Mouse (Mus musculus): ENCODE results near the gene Usp19. TPM values are rescaled to one million over a fixed set of nuclear protein-coding genes. Genes with fewer than 3 reads are reported as not detected.

Gene Usp19
- polyA plus RNA-seq, 1 experiment from 2014 or later: 68.3 TPM

DNA sequence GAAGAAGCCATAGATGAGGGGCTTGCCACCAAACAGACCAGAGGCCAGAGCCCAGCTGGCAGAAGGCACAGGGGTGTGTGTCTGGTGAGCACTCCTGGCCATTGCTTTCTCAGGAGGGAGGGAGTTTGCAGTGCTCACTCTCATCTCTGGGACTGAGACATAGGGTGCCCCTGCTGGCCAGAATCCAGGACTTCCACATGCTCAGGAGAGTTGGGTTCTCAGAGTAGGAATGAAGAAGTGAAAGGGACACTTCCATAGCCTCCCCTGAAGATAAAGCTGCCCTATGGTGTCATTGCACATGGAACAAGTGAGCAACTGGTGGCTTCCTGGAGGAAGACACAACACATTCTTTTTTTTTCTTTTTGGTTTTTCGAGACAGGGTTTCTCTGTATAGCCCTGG is 15.9 kb upstream of the Usp19 start:
- no peak overlapping the region for H3K9ac ChIP-seq
- no peak overlapping the region for H3K27ac ChIP-seq (replicated peaks)
- no peaks in the 10 kb centered on the region for H3K9me3 ChIP-seq
- no peaks in the 10 kb centered on the region for H3K27me3 ChIP-seq
- H3K36me3 ChIP-seq: no peaks in the 10 kb centered on the region
- no peak overlapping the region for H3K4me3 ChIP-seq
- peaks cover 11% of the 10 kb centered on the region for H3K4me1 ChIP-seq (replicated peaks)
- WGBS: 58% methylated on average over 1 of the region's 1 CpGs
- no peak for ATAC-seq (ENCODE audit: low read depth)
- H3K4me2 ChIP-seq: no peak overlapping the region

DNA sequence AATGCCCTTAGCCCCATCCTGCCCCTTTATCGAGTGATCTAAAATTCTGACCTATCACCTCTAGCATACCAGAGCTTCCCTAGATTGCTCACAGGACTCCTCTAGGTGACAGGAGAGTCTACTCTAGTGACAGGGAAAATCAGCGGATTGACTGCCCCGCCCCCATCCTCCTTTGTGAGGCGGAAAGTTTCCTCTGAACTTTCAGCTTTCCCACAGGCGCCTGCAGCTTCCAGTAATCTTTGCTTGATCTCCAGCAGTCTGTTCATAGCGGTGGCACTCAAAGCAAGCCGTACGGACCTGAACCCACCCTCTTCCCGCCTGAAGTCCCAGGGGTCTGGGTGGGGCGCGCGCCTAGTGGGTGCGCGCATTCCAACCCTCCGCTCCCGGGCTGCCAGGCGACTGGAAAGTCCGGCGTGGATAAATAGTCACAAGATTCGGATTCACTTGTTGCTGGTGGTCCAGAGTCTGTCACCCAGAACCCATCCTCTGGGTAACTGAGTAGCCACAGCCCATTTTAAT is 11.7 kb upstream of the Usp19 start:
- ATAC-seq (ENCODE audit: low read depth): peak; percentile 74
- H3K4me1 ChIP-seq (replicated peaks): peaks cover 27% of the 10 kb centered on the region
- peaks cover 6% of the 10 kb centered on the region; the same call in 1 of the 2 replicates for H3K36me3 ChIP-seq
- WGBS: under 1% methylated on average over 20 of the region's 20 CpGs
- H3K9me3 ChIP-seq: no peaks in the 10 kb centered on the region
- H3K27ac ChIP-seq (replicated peaks): peak overlapping the region; percentile 24; the same call in 1 of the 2 replicates
- H3K27me3 ChIP-seq: no peaks in the 10 kb centered on the region
- H3K4me3 ChIP-seq: peak overlapping the region; percentile 38
- H3K9ac ChIP-seq: peak overlapping the region; percentile 58
- peak overlapping the region; percentile 57 for H3K4me2 ChIP-seq

DNA sequence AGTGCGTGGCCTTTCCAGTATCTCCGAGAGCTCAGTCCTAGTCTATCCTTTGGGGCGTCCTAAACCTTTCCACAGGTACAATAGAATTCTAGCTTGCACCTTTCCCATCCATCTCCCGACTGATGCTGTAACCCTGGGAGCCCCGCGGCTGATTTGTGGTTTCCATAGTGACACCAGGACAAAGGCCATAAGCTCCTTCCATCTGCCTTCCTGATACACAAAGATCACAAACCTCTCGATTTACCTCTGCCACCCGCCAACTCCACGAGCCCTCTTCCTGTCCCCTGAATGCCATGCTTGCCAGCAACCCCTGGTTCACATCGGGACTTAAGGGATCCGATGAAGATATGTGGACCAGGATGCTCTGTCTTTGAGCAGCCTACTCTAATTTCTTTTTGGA is 11.2 kb upstream of the Usp19 start:
- Histone ChIP-seq H3K27me3 (no peaks in the 10 kb centered on the region), H3K9ac (no peak overlapping the region), H3K4me2 (peak overlapping the region; percentile 57), H3K36me3 (peaks cover 6% of the 10 kb centered on the region; the same call in 1 of the 2 replicates), H3K4me3 (peak overlapping the region; percentile 38; the same call in 1 of the 2 replicates), H3K9me3 (no peaks in the 10 kb centered on the region), H3K27ac (replicated peaks) (0 out of 2 replicates have a peak overlapping the region, but pooled peaks have one; percentile 24), H3K4me1 (replicated peaks) (peaks cover 27% of the 10 kb centered on the region)
- WGBS: 31% methylated on average over 11 of the region's 11 CpGs
- peak; percentile 16; the same call in 1 of the 2 replicates for ATAC-seq (ENCODE audit: low read depth)

DNA sequence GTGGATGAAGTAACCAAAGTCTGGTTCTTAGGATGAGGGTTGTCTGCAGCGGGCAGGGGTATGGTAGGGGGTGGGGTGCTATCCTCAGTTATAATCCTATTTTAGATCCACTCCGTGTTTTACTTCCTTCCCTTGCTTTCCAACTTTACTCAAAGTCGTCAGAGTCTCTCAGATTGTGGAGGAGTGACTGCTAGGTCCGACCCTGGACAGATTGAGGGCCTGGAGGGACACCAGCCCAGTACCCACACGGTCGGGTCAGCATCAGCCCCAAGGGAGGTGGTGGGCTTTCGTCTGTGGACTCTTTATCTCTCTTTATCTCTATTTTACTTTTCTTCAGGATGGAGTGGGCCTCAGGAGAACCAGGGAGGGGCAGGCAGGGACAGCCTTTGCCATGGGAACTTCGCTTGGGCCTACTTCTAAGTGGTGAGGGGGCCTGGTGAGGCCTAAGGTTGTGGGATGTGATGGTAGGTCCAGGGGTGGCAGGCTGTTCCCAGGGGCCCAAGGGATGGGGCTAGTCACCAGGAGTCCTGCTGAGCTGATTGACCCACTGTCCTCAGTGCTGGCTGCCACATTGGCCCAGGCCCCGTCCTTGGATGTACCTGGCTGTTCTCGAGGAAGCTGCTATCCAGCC is 10.6 kb upstream of the Usp19 start, which contains the start of gene Lamb2:
Gene Lamb2, plus strand, starts transcription at position 16 of the 631 bp plus-strand sequence.
- ATAC-seq (ENCODE audit: low read depth): 0 out of 2 replicates have a peak, but pooled peaks have one; percentile 13
- Histone ChIP-seq H3K9me3 (no peaks in the 10 kb centered on the region), H3K36me3 (peaks cover 6% of the 10 kb centered on the region; the same call in 1 of the 2 replicates), H3K27me3 (no peaks in the 10 kb centered on the region), H3K4me1 (replicated peaks) (peaks cover 27% of the 10 kb centered on the region), H3K4me2 (peak within 1 kb of the TSS; percentile 57), H3K4me3 (peak within 1 kb of the TSS; percentile 41), H3K27ac (replicated peaks) (peak within 1 kb of the TSS; percentile 24; the same call in 1 of the 2 replicates), H3K9ac (peak within 1 kb of the TSS; percentile 68)
- 7% methylated on average over 10 of the region's 10 CpGs for WGBS

DNA sequence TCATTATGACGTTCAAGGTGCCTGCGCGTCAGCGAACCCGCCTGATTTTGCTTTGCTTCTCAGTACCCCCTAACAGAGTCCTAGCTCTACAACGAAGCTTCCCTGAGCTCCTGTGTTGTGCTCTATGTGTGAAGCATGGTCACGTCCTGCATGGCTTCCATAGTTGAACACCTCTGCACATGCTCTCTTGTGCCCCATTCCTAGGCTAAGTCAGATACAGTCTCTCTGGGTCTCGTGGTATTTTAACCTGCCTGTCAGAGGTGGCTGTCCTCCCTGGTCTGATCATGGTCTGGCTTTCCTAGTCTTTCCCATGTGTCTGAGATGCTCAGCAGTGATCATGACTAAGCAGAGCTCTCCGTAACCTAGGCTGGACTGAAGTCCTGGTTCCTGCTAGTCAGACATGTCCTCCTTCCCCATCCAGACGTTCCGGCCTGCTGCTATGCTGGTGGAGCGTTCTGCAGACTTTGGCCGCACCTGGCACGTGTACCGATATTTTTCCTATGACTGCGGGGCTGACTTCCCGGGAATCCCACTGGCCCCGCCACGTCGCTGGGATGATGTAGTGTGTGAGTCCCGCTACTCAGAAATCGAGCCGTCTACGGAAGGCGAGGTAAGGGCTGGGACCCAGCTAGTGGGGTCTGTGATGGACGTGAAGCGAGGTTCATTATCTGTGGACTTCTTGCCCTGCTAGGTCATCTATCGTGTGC is 9.4 kb upstream of the Usp19 start:
- 93% methylated on average over 28 of the region's 28 CpGs for WGBS
- Histone ChIP-seq H3K9ac (no peak overlapping the region), H3K4me3 (no peak overlapping the region), H3K4me2 (peak overlapping the region; percentile 57; the same call in 1 of the 2 replicates), H3K27ac (replicated peaks) (no peak overlapping the region), H3K4me1 (replicated peaks) (peaks cover 27% of the 10 kb centered on the region), H3K9me3 (no peaks in the 10 kb centered on the region), H3K27me3 (no peaks in the 10 kb centered on the region), H3K36me3 (peaks cover 12% of the 10 kb centered on the region; the same call in 1 of the 2 replicates)
- no peak for ATAC-seq (ENCODE audit: low read depth)

DNA sequence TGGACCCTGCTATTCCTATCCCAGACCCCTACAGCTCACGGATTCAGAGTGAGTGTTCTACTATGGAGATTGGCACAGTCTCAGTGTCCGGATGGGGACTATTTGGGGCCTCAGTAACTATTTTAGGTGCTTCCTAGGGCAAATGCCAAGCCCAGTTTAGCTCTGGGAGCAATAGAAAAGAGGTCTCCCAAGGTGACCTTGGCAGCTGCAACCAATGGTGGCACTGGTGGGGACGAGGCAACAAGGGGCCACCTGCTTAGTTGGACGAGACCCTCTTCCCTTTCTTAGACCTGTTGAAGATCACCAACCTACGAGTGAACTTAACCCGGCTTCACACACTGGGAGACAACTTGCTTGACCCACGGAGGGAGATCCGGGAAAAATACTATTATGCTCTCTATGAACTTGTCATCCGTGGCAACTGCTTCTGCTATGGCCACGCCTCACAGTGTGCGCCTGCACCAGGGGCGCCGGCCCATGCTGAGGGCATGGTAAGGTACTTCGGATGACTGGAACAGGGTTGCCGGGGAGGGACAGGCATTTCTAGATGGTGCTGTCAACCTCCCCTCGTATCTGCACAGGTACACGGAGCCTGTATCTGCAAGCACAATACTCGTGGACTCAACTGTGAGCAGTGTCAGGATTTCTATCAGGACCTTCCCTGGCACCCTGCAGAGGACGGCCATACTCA is 8.7 kb upstream of the Usp19 start:
- Histone ChIP-seq H3K4me2 (no peak overlapping the region), H3K27me3 (no peaks in the 10 kb centered on the region), H3K36me3 (peaks cover 19% of the 10 kb centered on the region), H3K9ac (no peak overlapping the region), H3K4me3 (no peak overlapping the region), H3K9me3 (no peaks in the 10 kb centered on the region), H3K27ac (replicated peaks) (no peak overlapping the region), H3K4me1 (replicated peaks) (peaks cover 27% of the 10 kb centered on the region)
- ATAC-seq (ENCODE audit: low read depth): no peak
- WGBS: 94% methylated on average over 19 of the region's 19 CpGs

DNA sequence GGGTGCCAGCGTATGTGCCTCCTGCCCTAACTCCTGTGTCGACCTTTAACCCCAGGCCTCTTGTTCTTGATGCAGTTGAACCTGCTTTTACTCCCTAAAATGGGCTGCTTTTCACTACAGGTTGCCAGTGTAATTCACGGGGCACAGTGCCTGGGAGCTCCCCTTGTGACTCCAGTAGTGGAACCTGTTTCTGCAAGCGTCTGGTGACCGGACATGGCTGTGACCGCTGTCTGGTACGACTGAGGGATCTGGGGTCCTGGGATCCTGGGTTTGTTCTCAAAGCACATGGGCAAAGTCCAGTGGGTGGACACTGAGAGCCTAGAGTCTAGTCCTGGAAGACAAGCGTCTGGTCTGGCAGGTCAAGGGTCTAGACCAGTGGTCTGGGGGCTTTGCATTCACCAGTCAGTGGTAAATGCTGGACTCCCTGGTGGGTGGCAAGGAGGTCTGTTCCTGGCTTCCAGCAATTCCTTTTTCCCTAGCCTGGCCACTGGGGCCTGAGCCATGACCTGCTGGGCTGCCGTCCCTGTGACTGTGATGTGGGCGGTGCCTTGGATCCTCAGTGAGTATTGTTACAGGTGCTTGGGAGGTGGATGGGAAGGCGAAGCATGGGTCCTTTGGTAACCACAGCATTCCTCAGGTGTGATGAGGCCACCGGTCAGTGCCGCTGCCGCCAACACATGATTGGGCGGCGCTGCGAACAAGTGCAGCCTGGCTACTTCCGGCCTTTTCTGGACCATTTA is 7.2 kb upstream of the Usp19 start:
- Histone ChIP-seq H3K9ac (no peak overlapping the region), H3K36me3 (peaks cover 22% of the 10 kb centered on the region), H3K4me1 (replicated peaks) (peaks cover 27% of the 10 kb centered on the region), H3K27ac (replicated peaks) (no peak overlapping the region), H3K4me3 (no peak overlapping the region), H3K27me3 (no peaks in the 10 kb centered on the region), H3K4me2 (no peak overlapping the region), H3K9me3 (no peaks in the 10 kb centered on the region)
- ATAC-seq (ENCODE audit: low read depth): no peak
- 95% methylated on average over 18 of the region's 18 CpGs for WGBS

DNA sequence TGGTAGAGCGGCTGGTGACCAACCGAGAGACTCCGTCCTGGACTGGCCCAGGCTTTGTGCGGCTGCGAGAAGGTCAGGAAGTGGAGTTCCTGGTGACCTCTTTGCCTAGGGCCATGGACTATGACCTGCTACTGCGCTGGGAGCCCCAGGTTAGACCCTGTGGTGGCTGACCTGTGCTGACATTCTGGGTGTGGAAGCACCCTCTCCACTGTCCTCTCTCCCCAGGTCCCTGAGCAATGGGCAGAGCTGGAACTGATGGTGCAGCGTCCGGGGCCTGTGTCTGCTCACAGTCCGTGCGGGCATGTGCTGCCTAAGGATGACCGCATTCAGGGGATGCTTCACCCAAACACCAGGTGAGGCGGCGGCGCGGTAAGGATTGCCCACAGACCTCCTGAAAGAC is 6.4 kb upstream of the Usp19 start:
- Histone ChIP-seq H3K36me3 (peaks cover 26% of the 10 kb centered on the region), H3K4me3 (no peak overlapping the region), H3K9ac (no peak overlapping the region), H3K27ac (replicated peaks) (no peak overlapping the region), H3K4me2 (no peak overlapping the region), H3K4me1 (replicated peaks) (peaks cover 21% of the 10 kb centered on the region), H3K9me3 (no peaks in the 10 kb centered on the region), H3K27me3 (no peaks in the 10 kb centered on the region)
- WGBS: 94% methylated on average over 15 of the region's 15 CpGs
- no peak for ATAC-seq (ENCODE audit: low read depth)

DNA sequence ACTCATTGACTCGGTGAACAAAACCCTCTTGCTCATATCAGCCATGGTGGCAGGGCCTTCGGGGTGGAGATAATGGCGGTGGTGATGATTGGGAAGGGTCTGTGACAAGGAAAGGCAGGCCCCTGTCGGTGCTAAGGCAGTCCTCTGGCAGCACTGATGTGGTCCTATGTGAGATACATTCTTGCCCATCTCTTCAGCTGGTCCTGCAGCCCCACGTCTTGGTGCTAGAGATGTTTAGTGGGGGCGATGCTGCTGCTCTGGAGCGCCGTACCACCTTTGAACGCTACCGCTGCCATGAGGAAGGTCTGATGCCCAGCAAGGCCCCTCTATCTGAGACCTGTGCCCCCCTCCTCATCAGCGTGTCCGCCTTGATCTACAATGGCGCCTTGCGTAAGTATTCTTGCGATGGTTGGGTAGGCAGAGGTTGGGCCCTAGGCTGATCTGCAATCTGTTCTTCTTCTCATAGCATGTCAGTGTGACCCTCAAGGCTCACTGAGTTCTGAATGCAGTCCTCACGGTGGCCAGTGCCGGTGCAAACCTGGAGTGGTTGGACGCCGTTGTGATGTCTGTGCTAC is 5.0 kb upstream of the Usp19 start:
- Histone ChIP-seq H3K4me2 (no peak overlapping the region), H3K4me3 (no peak overlapping the region), H3K9me3 (no peaks in the 10 kb centered on the region), H3K36me3 (peaks cover 26% of the 10 kb centered on the region), H3K27me3 (no peaks in the 10 kb centered on the region), H3K27ac (replicated peaks) (no peak overlapping the region), H3K4me1 (replicated peaks) (peaks cover 17% of the 10 kb centered on the region), H3K9ac (no peak overlapping the region)
- WGBS: 94% methylated on average over 19 of the region's 19 CpGs
- ATAC-seq (ENCODE audit: low read depth): no peak

DNA sequence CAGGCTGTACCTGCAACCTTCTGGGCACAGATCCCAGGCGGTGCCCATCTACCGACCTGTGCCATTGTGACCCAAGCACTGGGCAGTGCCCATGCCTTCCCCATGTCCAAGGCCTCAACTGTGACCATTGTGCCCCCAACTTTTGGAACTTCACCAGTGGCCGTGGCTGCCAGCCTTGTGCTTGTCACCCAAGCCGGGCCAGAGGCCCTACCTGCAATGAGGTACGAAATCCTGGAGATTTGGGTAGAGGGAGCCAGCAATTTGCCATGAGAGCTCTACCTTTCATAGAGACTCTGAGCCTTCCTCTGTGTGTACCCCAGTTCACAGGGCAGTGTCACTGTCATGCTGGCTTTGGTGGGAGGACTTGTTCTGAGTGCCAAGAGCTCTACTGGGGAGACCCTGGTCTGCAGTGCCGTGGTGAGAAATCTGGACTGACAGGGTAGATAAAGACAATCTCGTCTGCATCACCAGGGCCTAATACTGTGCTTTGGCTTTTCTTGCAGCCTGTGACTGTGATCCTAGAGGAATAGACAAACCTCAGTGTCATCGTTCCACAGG is 3.4 kb upstream of the Usp19 start:
- H3K27me3 ChIP-seq: no peaks in the 10 kb centered on the region
- no peak overlapping the region for H3K4me2 ChIP-seq
- peaks cover 18% of the 10 kb centered on the region for H3K4me1 ChIP-seq (replicated peaks)
- ATAC-seq (ENCODE audit: low read depth): no peak
- no peak overlapping the region for H3K27ac ChIP-seq (replicated peaks)
- 89% methylated on average over 8 of the region's 8 CpGs for WGBS
- H3K36me3 ChIP-seq: peaks cover 29% of the 10 kb centered on the region
- H3K9ac ChIP-seq: no peak overlapping the region
- no peaks in the 10 kb centered on the region for H3K9me3 ChIP-seq
- H3K4me3 ChIP-seq: no peak overlapping the region

DNA sequence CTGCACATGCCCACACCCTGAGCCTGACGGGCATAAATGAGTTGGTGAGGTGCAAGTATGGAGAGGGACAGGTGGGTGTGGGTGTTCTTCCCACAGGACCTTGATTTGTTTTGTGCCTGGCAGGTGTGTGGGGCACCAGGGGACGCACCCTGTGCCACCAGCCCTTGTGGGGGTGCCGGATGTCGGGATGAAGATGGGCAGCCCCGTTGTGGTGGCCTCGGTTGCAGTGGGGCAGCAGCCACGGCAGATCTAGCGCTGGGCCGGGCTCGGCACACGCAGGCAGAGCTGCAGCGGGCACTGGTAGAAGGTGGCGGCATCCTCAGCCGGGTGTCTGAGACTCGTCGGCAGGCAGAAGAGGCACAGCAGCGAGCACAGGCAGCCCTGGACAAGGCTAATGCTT is 2.0 kb upstream of the Usp19 start:
- WGBS: 92% methylated on average over 17 of the region's 17 CpGs
- no peak overlapping the region for H3K4me3 ChIP-seq
- H3K27me3 ChIP-seq: no peaks in the 10 kb centered on the region
- ATAC-seq (ENCODE audit: low read depth): no peak
- H3K9ac ChIP-seq: no peak overlapping the region
- H3K9me3 ChIP-seq: no peaks in the 10 kb centered on the region
- no peak overlapping the region for H3K27ac ChIP-seq (replicated peaks)
- peaks cover 38% of the 10 kb centered on the region for H3K36me3 ChIP-seq
- peaks cover 26% of the 10 kb centered on the region for H3K4me1 ChIP-seq (replicated peaks)
- no peak overlapping the region for H3K4me2 ChIP-seq
